Mouse (Mus musculus) brown adipose tissue, adult 24 weeks (tissue): ENCODE measurements at regions not wholly inside any gene's neighbourhood (a gene's known extent, or its start where the extent isn't known, plus 50 kb on each side); places are given as distances from the start of the nearest gene placed in this dataset.
A peak's percentile ranks its signal among the peaks of the same experiment; 100 is the strongest.
"Not testable (repeated sequence)": the region's sequence is repeated elsewhere in the genome, so short reads cannot be mapped to it uniquely, and the experiment has no call there.

Experiments used
- H3K27ac ChIP-seq: fragments of 200-500 bp; replicated peaks from 2 replicates; pipeline ENCODE4 v1.5.1; 2012; ENCODE audit warnings: low read depth, mild to moderate bottlenecking, low read length
- H3K4me1 ChIP-seq: fragments of 200-500 bp; 2 replicates; pipeline ENCODE4 v1.6.1; 2012; ENCODE audit warnings: low read length, mixed read lengths; ENCODE audit not compliant: control insufficient read depth, insufficient read depth, insufficient read length
- H3K4me3 ChIP-seq: fragments of 200-500 bp; 2 replicates; pipeline ENCODE4 v1.5.1; 2012; ENCODE audit warnings: low read depth, mild to moderate bottlenecking, low read length, moderate library complexity; ENCODE audit not compliant: insufficient read depth

GRCm38 (mm10) chr1:136680173-136680572, 55.5 kb downstream of the Zfp281 start:
- Histone ChIP-seq H3K4me3 (no peak overlapping the region), H3K4me1 (peaks cover 18% of the 10 kb centered on the region), H3K27ac (0 out of 2 replicates have a peak overlapping the region, but pooled peaks have one; percentile 14)

GRCm38 (mm10) chr1:136682311-136682710, 57.6 kb downstream of the Zfp281 start:
- H3K27ac ChIP-seq, H3K4me3 ChIP-seq: not testable (repeated sequence)
- peaks cover 21% of the 10 kb centered on the region for H3K4me1 ChIP-seq

GRCm38 (mm10) chr1:136683061-136683531, 58.4 kb downstream of the Zfp281 start:
- Histone ChIP-seq H3K4me3 (no peak overlapping the region), H3K27ac (no peak overlapping the region; the same call in 1 of the 2 replicates), H3K4me1 (peaks cover 21% of the 10 kb centered on the region)

GRCm38 (mm10) chr1:136683561-136684131, 58.9 kb downstream of the Zfp281 start:
- Histone ChIP-seq H3K4me3 (no peak overlapping the region), H3K27ac (no peak overlapping the region; the same call in 1 of the 2 replicates), H3K4me1 (peaks cover 21% of the 10 kb centered on the region)

- no peak overlapping the region for H3K4me3 ChIP-seq
These were observed 59.8 kb downstream of the Zfp281 start for GRCm38 (mm10) chr1:136684481-136684880.

GRCm38 (mm10) chr1:136685191-136686060, 60.7 kb downstream of the Zfp281 start:
- Histone ChIP-seq H3K4me3 (peak overlapping the region; percentile 44), H3K27ac (peak overlapping the region; percentile 88), H3K4me1 (peaks cover 18% of the 10 kb centered on the region)

More at GRCm38 (mm10) chr1:136684481-136684880, 59.8 kb downstream of the Zfp281 start:
- H3K4me1 ChIP-seq: peaks cover 21% of the 10 kb centered on the region
- no peak overlapping the region for H3K27ac ChIP-seq

- peak overlapping the region; percentile 39; the same call in 1 of the 2 replicates for H3K27ac ChIP-seq
- no peak overlapping the region for H3K4me3 ChIP-seq
- H3K4me1 ChIP-seq: peaks cover 15% of the 10 kb centered on the region
These were observed 61.8 kb downstream of the Zfp281 start for GRCm38 (mm10) chr1:136686467-136686866.

GRCm38 (mm10) chr1:136690068-136690467, 65.4 kb downstream of the Zfp281 start:
- Histone ChIP-seq H3K4me3 (no peak overlapping the region), H3K4me1 (peaks cover 6% of the 10 kb centered on the region; the same call in 1 of the 2 replicates), H3K27ac (no peak overlapping the region)

GRCm38 (mm10) chr1:136693421-136693820, 68.7 kb downstream of the Zfp281 start:
- H3K4me3 ChIP-seq: no peak overlapping the region
- no peak overlapping the region for H3K27ac ChIP-seq
- peaks cover 3% of the 10 kb centered on the region; the same call in 1 of the 2 replicates for H3K4me1 ChIP-seq

- Histone ChIP-seq H3K4me3 (no peak overlapping the region), H3K4me1 (peaks cover 3% of the 10 kb centered on the region; the same call in 1 of the 2 replicates), H3K27ac (no peak overlapping the region)
These were observed 70.3 kb downstream of the Zfp281 start for GRCm38 (mm10) chr1:136694983-136695382.

GRCm38 (mm10) chr1:136696077-136696641, 71.5 kb downstream of the Zfp281 start:
- no peak overlapping the region for H3K27ac ChIP-seq
- no peak overlapping the region for H3K4me3 ChIP-seq
- H3K4me1 ChIP-seq: peaks cover 3% of the 10 kb centered on the region; the same call in 1 of the 2 replicates

- Histone ChIP-seq H3K4me1 (peaks cover 3% of the 10 kb centered on the region; the same call in 1 of the 2 replicates), H3K4me3 (no peak overlapping the region), H3K27ac (peak overlapping the region; percentile 53; the same call in 1 of the 2 replicates)
These were observed 73.9 kb downstream of the Zfp281 start for GRCm38 (mm10) chr1:136698454-136699152.

GRCm38 (mm10) chr1:136699153-136699524, 74.4 kb downstream of the Zfp281 start:
- peak overlapping the region; percentile 53; the same call in 1 of the 2 replicates for H3K27ac ChIP-seq
- peaks cover 3% of the 10 kb centered on the region; the same call in 1 of the 2 replicates for H3K4me1 ChIP-seq
- H3K4me3 ChIP-seq: no peak overlapping the region

GRCm38 (mm10) chr1:136699571-136699970, 74.9 kb downstream of the Zfp281 start:
- peaks cover 6% of the 10 kb centered on the region; the same call in 1 of the 2 replicates for H3K4me1 ChIP-seq
- H3K4me3 ChIP-seq: no peak overlapping the region
- no peak overlapping the region for H3K27ac ChIP-seq
